Mouse (Mus musculus) heart, postnatal 0 days (tissue): ENCODE measurements around the gene Plxna1.

Experiments used
- CTCF ChIP-seq: IDR thresholded peaks from 2 replicates; pipeline ENCODE4 v1.5.1; 2016; ENCODE audit warnings: antibody characterized with exemption, control low read depth, low read depth
- EP300 ChIP-seq: IDR thresholded peaks from 2 replicates; pipeline ENCODE4 v1.6.1; 2016; ENCODE audit warnings: antibody characterized with exemption, low read depth

GRCm38 (mm10) chr6:89308213-89308973 is 54.0 kb downstream of the Plxna1 start:
- TF ChIP-seq CTCF (no peak), EP300 (no peak)
